ENCODE assay signal across 8 mouse cellular contexts in genomic region chr10:66864161-66864862, GRCm38 (mm10).
DNase-seq lines count a peak whose midpoint lies in the region; ATAC-seq and TF ChIP-seq lines count a peak whose summit lies in the region.

No protein-coding gene starts in this region.

- H3K27me3 ChIP-seq in hindbrain, embryonic 10.5 days (ENCODE audit: insufficient read depth, poor library complexity, severe bottlenecking) = no peaks in the 10 kb centered on the region
- no peaks in the 10 kb centered on the region for H3K27me3 ChIP-seq in hindbrain, embryonic 16.5 days (replicated peaks; ENCODE audit: control insufficient read depth, insufficient read depth, low read length)
- H3K27me3 ChIP-seq in embryonic facial prominence, embryonic 15.5 days = no peaks in the 10 kb centered on the region; the same call in 1 of the 2 replicates
- no peaks in the 10 kb centered on the region for H3K27me3 ChIP-seq in kidney, adult 2 months (replicated peaks; ENCODE audit: control insufficient read depth, insufficient read depth, low read length)
- H3K27me3 ChIP-seq in neural tube, embryonic 15.5 days (replicated peaks) = no peaks in the 10 kb centered on the region

- no peak overlapping the region for H3K4me2 ChIP-seq in hindbrain, embryonic 16.5 days (ENCODE audit: low read length)
- H3K4me2 ChIP-seq in embryonic facial prominence, embryonic 15.5 days (replicated peaks) = no peak overlapping the region
- no peak overlapping the region for H3K4me2 ChIP-seq in neural tube, embryonic 15.5 days

- peak; percentile 50 for TF ChIP-seq CTCF in kidney, adult 2 months (conservative IDR thresholded peaks at IDR 0.05; ENCODE audit: insufficient read depth, insufficient read length, low read depth, low read length)

- H3K4me1 ChIP-seq in hindbrain, embryonic 10.5 days (replicated peaks) = 0 out of 2 replicates have a peak, but pooled peaks cover 3% of the 10 kb centered on the region
- no peaks in the 10 kb centered on the region for H3K4me1 ChIP-seq in hindbrain, embryonic 16.5 days (ENCODE audit: control insufficient read depth, insufficient read depth, low read depth, low read length)
- H3K4me1 ChIP-seq in embryonic facial prominence, embryonic 15.5 days = peaks cover 10% of the 10 kb centered on the region
- H3K4me1 ChIP-seq in kidney, adult 2 months (ENCODE audit: control insufficient read depth, insufficient read depth, low read length) = no peaks in the 10 kb centered on the region
- H3K4me1 ChIP-seq in neural tube, embryonic 15.5 days = no peaks in the 10 kb centered on the region

- H3K9ac ChIP-seq in hindbrain, embryonic 16.5 days (ENCODE audit: low read depth, low read length) = no peak overlapping the region
- no peak overlapping the region for H3K9ac ChIP-seq in embryonic facial prominence, embryonic 15.5 days
- no peak overlapping the region for H3K9ac ChIP-seq in neural tube, embryonic 15.5 days (replicated peaks)

- no peaks in the 10 kb centered on the region for H3K9me3 ChIP-seq in hindbrain, embryonic 10.5 days
- H3K9me3 ChIP-seq in hindbrain, embryonic 16.5 days (ENCODE audit: control insufficient read depth, low read length) = no peaks in the 10 kb centered on the region
- no peaks in the 10 kb centered on the region for H3K9me3 ChIP-seq in embryonic facial prominence, embryonic 15.5 days (replicated peaks)
- H3K9me3 ChIP-seq in neural tube, embryonic 15.5 days (replicated peaks) = no peaks in the 10 kb centered on the region

- 63% methylated on average over 14 of the region's 14 CpGs for WGBS in hindbrain, embryonic 10.5 days
- 68% methylated on average over 14 of the region's 14 CpGs for WGBS in hindbrain, embryonic 16.5 days
- WGBS in embryonic facial prominence, embryonic 15.5 days = 59% methylated on average over 14 of the region's 14 CpGs
- 55% methylated on average over 14 of the region's 14 CpGs for WGBS in kidney, adult 2 months
- 71% methylated on average over 14 of the region's 14 CpGs for WGBS in neural tube, embryonic 15.5 days

- peak overlapping the region; percentile 60 for H3K27ac ChIP-seq in hindbrain, embryonic 10.5 days
- H3K27ac ChIP-seq in hindbrain, embryonic 16.5 days (ENCODE audit: low read depth, low read length) = no peak overlapping the region
- H3K27ac ChIP-seq in embryonic facial prominence, embryonic 15.5 days (replicated peaks) = peak overlapping the region; percentile 39; the same call in 1 of the 2 replicates
- peak overlapping the region; percentile 24; the same call in 1 of the 2 replicates for H3K27ac ChIP-seq in kidney, adult 2 months (ENCODE audit: insufficient read depth, low read depth, low read length)
- H3K27ac ChIP-seq in neural tube, embryonic 15.5 days (replicated peaks) = no peak overlapping the region

- H3K36me3 ChIP-seq in hindbrain, embryonic 10.5 days = no peaks in the 10 kb centered on the region
- H3K36me3 ChIP-seq in hindbrain, embryonic 16.5 days (ENCODE audit: control insufficient read depth, insufficient read depth, low read length) = no peaks in the 10 kb centered on the region
- H3K36me3 ChIP-seq in embryonic facial prominence, embryonic 15.5 days = no peaks in the 10 kb centered on the region
- no peaks in the 10 kb centered on the region for H3K36me3 ChIP-seq in kidney, adult 2 months (ENCODE audit: control insufficient read depth, insufficient read depth, low read length)
- H3K36me3 ChIP-seq in neural tube, embryonic 15.5 days = no peaks in the 10 kb centered on the region

- no peak for ATAC-seq in hindbrain, embryonic 16.5 days
- peak; percentile 48; the same call in 1 of the 2 replicates for ATAC-seq in embryonic facial prominence, embryonic 15.5 days (ENCODE audit: insufficient number of reproducible peaks, low FRiP score, low TSS enrichment, low read depth)
- no peak for ATAC-seq in neural tube, embryonic 15.5 days (ENCODE audit: low FRiP score)

- DNase-seq in hindbrain, embryonic 10.5 days (ENCODE audit: low spot score) = peak; percentile 20
- DNase-seq in WW6 (ENCODE audit: low read depth, low spot score) = peak; percentile 59
- peak; percentile 77 for DNase-seq in kidney, adult 2 months
- DNase-seq in lung, postnatal 14 days = peak; percentile 42
- peak; percentile 36 for DNase-seq in telencephalon, adult 2 months (ENCODE audit: low read depth, low spot score)

- no peak overlapping the region for H3K4me3 ChIP-seq in hindbrain, embryonic 10.5 days
- H3K4me3 ChIP-seq in hindbrain, embryonic 16.5 days (ENCODE audit: low read length) = no peak overlapping the region
- no peak overlapping the region for H3K4me3 ChIP-seq in embryonic facial prominence, embryonic 15.5 days (replicated peaks)
- no peak overlapping the region for H3K4me3 ChIP-seq in kidney, adult 2 months (ENCODE audit: insufficient read depth, low read depth, low read length)
- H3K4me3 ChIP-seq in neural tube, embryonic 15.5 days (replicated peaks) = no peak overlapping the region

- no peak for TF ChIP-seq POLR2A in kidney, adult 2 months (IDR thresholded peaks at IDR 0.05; ENCODE audit: low read depth, low read length)

Comparison
In these comparisons a context has a peak if more than half of its experiments do, and no peak if none do; other contexts are left out.
1. H3K27ac ChIP-seq: peak in hindbrain, embryonic 10.5 days (single experiment), embryonic facial prominence, embryonic 15.5 days (single experiment) and kidney, adult 2 months (single experiment); none in hindbrain, embryonic 16.5 days (single experiment) and neural tube, embryonic 15.5 days (single experiment).
2. DNase-seq: peak in every context shown above with its lines; median percentile 77 in kidney, adult 2 months; 59 in WW6; 42 in lung, postnatal 14 days; 36 in telencephalon, adult 2 months; 20 in hindbrain, embryonic 10.5 days.